Mouse (Mus musculus) left cerebral cortex, adult 6 months (tissue): ENCODE measurements around the gene Spdef. TPM values are rescaled to one million over a fixed set of nuclear protein-coding genes. Genes with fewer than 3 reads are reported as not detected.

Source experiments
- long read RNA-seq, 2 experiments: library from polyadenylated mRNA; unstranded; transcript quantifications; one replicate each; pipeline ENCODE4 v2.0.0; 2019 to 2020
- polyA plus RNA-seq: library from polyadenylated mRNA; unstranded; fragments of <200 nt; fragmentation: Nextera tagmentation; gene quantifications from 2 replicates; pipeline ENCODE4 v1.2.3, GENCODE M21; 2021

Gene Spdef
- 0.10 TPM in 1 of 2 replicates, not detected in the other for polyA plus RNA-seq
- long read RNA-seq, experiment 1, result 0 reads
- long read RNA-seq, experiment 2, partial matches to known transcripts, result 1 of 1 reads
- long read RNA-seq, experiment 2, other reads (novel, unspliced or antisense), result 0 of 1 reads

GRCm38 (mm10) chr17:27728770-27729169 is at the start of gene Spdef:
Gene Spdef (minus strand): TSS chr17:27728955.

Other genes with a start within 250 kb of the Spdef start
- gene Grm4, start 207.6 kb downstream of the Spdef start, polyA plus RNA-seq, result 7.3 and 7.4 TPM in 2 replicates
- 39.6 and 88.1 TPM in 2 replicates for gene Hmga1, start 172.5 kb downstream of the Spdef start, polyA plus RNA-seq
- 254 and 282 TPM in 2 replicates for gene AI413582, start 163.2 kb downstream of the Spdef start, polyA plus RNA-seq
- gene Nudt3, start 105.5 kb downstream of the Spdef start, polyA plus RNA-seq, result 602 and 673 TPM in 2 replicates
- gene RPS10-NUDT3, start 93.7 kb downstream of the Spdef start, polyA plus RNA-seq, result not detected in 2 replicates
- 1,411 and 1,468 TPM in 2 replicates for gene Rps10, start 92.3 kb downstream of the Spdef start, polyA plus RNA-seq
- 351 and 352 TPM in 2 replicates for gene Pacsin1, start 73.4 kb downstream of the Spdef start, polyA plus RNA-seq
- gene D17Wsu92e, start 91.7 kb upstream of the Spdef start, polyA plus RNA-seq, result 26.9 and 31.5 TPM in 2 replicates
- gene Snrpc, start 109.2 kb upstream of the Spdef start, polyA plus RNA-seq, result 58.4 and 123 TPM in 2 replicates
- 4.1 and 6.5 TPM in 2 replicates for gene Uhrf1bp1, start 127.5 kb upstream of the Spdef start, polyA plus RNA-seq
- 5.2 and 6.0 TPM in 2 replicates for gene Anks1, start 180.4 kb upstream of the Spdef start, polyA plus RNA-seq
- 46.1 and 50.7 TPM in 2 replicates for gene Taf11, start 180.9 kb upstream of the Spdef start, polyA plus RNA-seq